Comparison of ENCODE assay signal across 8 mouse cellular contexts in the genomic region with DNA sequence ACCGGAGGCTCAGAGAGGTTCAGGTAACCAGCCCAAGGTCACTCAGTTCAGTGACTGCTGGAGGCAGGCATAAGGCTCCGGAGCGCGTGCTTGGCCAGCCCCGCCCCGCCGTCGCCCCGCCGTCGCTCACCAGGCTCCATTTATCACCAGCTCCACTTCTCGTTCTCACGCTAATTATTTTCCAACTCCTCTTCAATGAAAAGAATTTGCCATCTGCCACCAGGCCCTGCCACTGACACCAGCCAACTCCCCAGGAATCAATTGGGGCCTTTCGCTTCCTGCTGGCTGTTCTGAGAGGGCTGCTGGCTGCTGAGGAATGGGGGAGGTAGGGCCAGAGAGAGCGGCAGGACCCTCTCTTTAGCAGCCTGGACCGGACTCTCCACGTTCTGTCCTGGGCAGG. TPM values are rescaled to one million over a fixed set of nuclear protein-coding genes. Genes with fewer than 3 reads are reported as not detected.
DNase-seq lines count a peak whose midpoint lies in the region; ATAC-seq and TF ChIP-seq lines count a peak whose summit lies in the region.

No protein-coding gene starts in this region.

- no peak for ATAC-seq in cerebellum, adult (ENCODE audit: insufficient number of reproducible peaks, low FRiP score, low TSS enrichment)
- peak; percentile 32 for ATAC-seq in kidney, embryonic 16.5 days (ENCODE audit: low FRiP score, low TSS enrichment)
- peak; percentile 46; the same call in 1 of the 2 replicates for ATAC-seq in midbrain, embryonic 14.5 days (ENCODE audit: low FRiP score, low TSS enrichment)

- H3K4me1 ChIP-seq in ES-E14 (ENCODE audit: control insufficient read depth in 2 of 2, insufficient read depth in 2 of 2, low read length in 2 of 2, poor library complexity in 1 of 2): peaks cover 10 to 32% of the 10 kb centered on the region in 2 experiments
- peaks cover 67% of the 10 kb centered on the region for H3K4me1 ChIP-seq in forebrain, embryonic 10.5 days
- peaks cover 62% of the 10 kb centered on the region for H3K4me1 ChIP-seq in kidney, embryonic 16.5 days (ENCODE audit: insufficient read depth, low read length)
- peaks cover 25% of the 10 kb centered on the region for H3K4me1 ChIP-seq in midbrain, embryonic 14.5 days (ENCODE audit: control insufficient read depth, insufficient read depth, low read length)

- DNase-seq in cerebellum, adult 11 months: peak; percentile 20
- DNase-seq in ES-E14 (ENCODE audit: low read depth, low spot score): no peak
- peak; percentile 39 for DNase-seq in forebrain, embryonic 10.5 days (ENCODE audit: extremely low spot score, low spot score)
- peak; percentile 64 for DNase-seq in midbrain, embryonic 14.5 days
- no peak for DNase-seq in urinary bladder, adult 2 months (ENCODE audit: low spot score)
- no peak for DNase-seq in adrenal gland, postnatal 4 days (ENCODE audit: low spot score in 2 of 2)

- peak overlapping the region; percentile 45 to 51 for H3K4me3 ChIP-seq in ES-E14 (ENCODE audit: insufficient read depth in 1 of 2, low read depth in 1 of 2, low read length in 2 of 2, poor library complexity in 1 of 2, severe bottlenecking in 1 of 2)
- H3K4me3 ChIP-seq in forebrain, embryonic 10.5 days: peak overlapping the region; percentile 26
- H3K4me3 ChIP-seq in kidney, embryonic 16.5 days (ENCODE audit: low read length): no peak overlapping the region
- no peak overlapping the region for H3K4me3 ChIP-seq in midbrain, embryonic 14.5 days (replicated peaks; ENCODE audit: low read depth, low read length)

- WGBS in forebrain, embryonic 10.5 days: 3% methylated on average over 17 of the region's 17 CpGs
- WGBS in kidney, embryonic 16.5 days: 10% methylated on average over 17 of the region's 17 CpGs
- 2% methylated on average over 17 of the region's 17 CpGs for WGBS in midbrain, embryonic 14.5 days

- peak overlapping the region; percentile 45 for H3K9ac ChIP-seq in ES-E14 (ENCODE audit: insufficient read depth, low read depth, low read length, poor library complexity, severe bottlenecking)
- H3K9ac ChIP-seq in kidney, embryonic 16.5 days (replicated peaks; ENCODE audit: low read length): peak overlapping the region; percentile 33
- H3K9ac ChIP-seq in midbrain, embryonic 14.5 days (replicated peaks; ENCODE audit: low read length): 0 out of 2 replicates have a peak overlapping the region, but pooled peaks have one; percentile 14

- no peaks in the 10 kb centered on the region for H3K36me3 ChIP-seq in ES-E14 (ENCODE audit: control insufficient read depth, insufficient read depth, low read length, poor library complexity, severe bottlenecking)
- H3K36me3 ChIP-seq in forebrain, embryonic 10.5 days (replicated peaks): no peaks in the 10 kb centered on the region
- H3K36me3 ChIP-seq in kidney, embryonic 16.5 days (ENCODE audit: insufficient read depth, low read length): no peaks in the 10 kb centered on the region
- H3K36me3 ChIP-seq in midbrain, embryonic 14.5 days (ENCODE audit: control insufficient read depth, insufficient read depth, low read length): no peaks in the 10 kb centered on the region

- in situ Hi-C loops in ES-E14 (cut with MboI; ENCODE audit: low sequenced_read_pairs in 2 of 2, unreplicated experiment in 2 of 2): no loop called here

- H3K9me3 ChIP-seq in ES-E14 (ENCODE audit: control insufficient read depth, insufficient read depth, low read depth, low read length): no peaks in the 10 kb centered on the region
- H3K9me3 ChIP-seq in forebrain, embryonic 10.5 days: no peaks in the 10 kb centered on the region
- no peaks in the 10 kb centered on the region for H3K9me3 ChIP-seq in kidney, embryonic 16.5 days (ENCODE audit: low read length)
- H3K9me3 ChIP-seq in midbrain, embryonic 14.5 days (ENCODE audit: control insufficient read depth, low read length): no peaks in the 10 kb centered on the region

- H3K4me2 ChIP-seq in kidney, embryonic 16.5 days (replicated peaks; ENCODE audit: low read depth, low read length): 0 out of 2 replicates have a peak overlapping the region, but pooled peaks have one; percentile 16
- H3K4me2 ChIP-seq in midbrain, embryonic 14.5 days (ENCODE audit: low read length): peak overlapping the region; percentile 12; the same call in 1 of the 2 replicates

- peaks cover 66% of the 10 kb centered on the region for H3K27me3 ChIP-seq in forebrain, embryonic 10.5 days (ENCODE audit: poor library complexity, severe bottlenecking)
- H3K27me3 ChIP-seq in kidney, embryonic 16.5 days (ENCODE audit: insufficient read depth, low read length): no peaks in the 10 kb centered on the region
- H3K27me3 ChIP-seq in midbrain, embryonic 14.5 days (ENCODE audit: control insufficient read depth, insufficient read depth, low read length): no peaks in the 10 kb centered on the region; the same call in 1 of the 2 replicates

- peak overlapping the region; percentile 63; the same call in 1 of the 2 replicates for H3K27ac ChIP-seq in ES-E14 (ENCODE audit: insufficient read depth, low read depth, low read length, poor library complexity, severe bottlenecking)
- H3K27ac ChIP-seq in forebrain, embryonic 10.5 days: peak overlapping the region; percentile 74
- H3K27ac ChIP-seq in kidney, embryonic 16.5 days (ENCODE audit: low read length): peak overlapping the region; percentile 90
- H3K27ac ChIP-seq in midbrain, embryonic 14.5 days (replicated peaks; ENCODE audit: low read depth, low read length): no peak overlapping the region

TF ChIP-seq in ES-E14, 5 proteins besides CTCF, POLR2A, EP300 and RAD21:
- no peak for TF ChIP-seq CHD2 (IDR thresholded peaks at IDR 0.05; ENCODE audit: low read depth, low read length)
- TF ChIP-seq HCFC1 (IDR thresholded peaks at IDR 0.05; ENCODE audit: borderline replicate concordance, insufficient read depth, low read length): no peak
- no peak for TF ChIP-seq ZNF384 (IDR thresholded peaks at IDR 0.05; ENCODE audit: low read depth, low read length)
- no peak for TF ChIP-seq ZC3H11A (IDR thresholded peaks at IDR 0.05; ENCODE audit: borderline replicate concordance, low read depth, low read length)
- no peak for TF ChIP-seq MAFK (IDR thresholded peaks at IDR 0.05; ENCODE audit: insufficient read depth, low read depth, low read length)
TF ChIP-seq in ES-E14: peak in this region for 0.

RNA-seq across cellular contexts. Expression of a gene that starts 27.3 kb away (rescaled TPM):
- total RNA-seq in ES-E14 (2012; rRNA removed): 1.2 and 1.6 TPM in 2 replicates
- polyA plus RNA-seq in forebrain, embryonic 10.5 days (2016; fragmentation: Nextera tagmentation; extraction: Ambion mirVana): 1.7 and 1.9 TPM in 2 replicates
- 3.2 and 4.2 TPM in 2 replicates for polyA plus RNA-seq in kidney, embryonic 16.5 days (2015; fragmentation: Nextera tagmentation; extraction: Ambion mirVana)
- polyA plus RNA-seq in midbrain, embryonic 14.5 days (2014; fragmentation: Nextera tagmentation; extraction: Ambion mirVana): 9.4 and 9.8 TPM in 2 replicates
- polyA plus RNA-seq in urinary bladder, adult 2 months (2012; rRNA removed): 5.5 and 6.4 TPM in 2 replicates
- 1 to 10 TPM; 5.2 to 6.4 TPM for total RNA-seq in adrenal gland, postnatal 4 days (2021)

RNA-seq across cellular contexts. Expression of a gene that starts 36.8 kb away (rescaled TPM):
- total RNA-seq in ES-E14 (2012; rRNA removed): 35.9 and 58.1 TPM in 2 replicates
- 2.1 and 2.9 TPM in 2 replicates for polyA plus RNA-seq in forebrain, embryonic 10.5 days (2016; fragmentation: Nextera tagmentation; extraction: Ambion mirVana)
- polyA plus RNA-seq in kidney, embryonic 16.5 days (2015; fragmentation: Nextera tagmentation; extraction: Ambion mirVana): 3.9 and 4.2 TPM in 2 replicates
- 0.49 and 0.75 TPM in 2 replicates for polyA plus RNA-seq in midbrain, embryonic 14.5 days (2014; fragmentation: Nextera tagmentation; extraction: Ambion mirVana)
- polyA plus RNA-seq in urinary bladder, adult 2 months (2012; rRNA removed): 3.8 and 4.3 TPM in 2 replicates
- total RNA-seq in adrenal gland, postnatal 4 days (2021): 1 to 10 TPM; 6.2 to 9.1 TPM

Comparison
In these comparisons a context has a peak if more than half of its experiments do, and no peak if none do; other contexts are left out.
1. DNase-seq: peak in cerebellum, adult 11 months (single experiment), forebrain, embryonic 10.5 days (single experiment) and midbrain, embryonic 14.5 days (single experiment); none in ES-E14 (single experiment), urinary bladder, adult 2 months (single experiment) and adrenal gland, postnatal 4 days (0 of 2).
2. H3K4me3 ChIP-seq: peak in ES-E14 (2 of 2) and forebrain, embryonic 10.5 days (single experiment); none in kidney, embryonic 16.5 days (single experiment) and midbrain, embryonic 14.5 days (single experiment).
3. Peak in every context shown above with its lines, with median percentiles within 50 percentile points of each other: H3K9ac ChIP-seq.